ENCODE assay signal across 21 mouse cellular contexts in the genomic region with DNA sequence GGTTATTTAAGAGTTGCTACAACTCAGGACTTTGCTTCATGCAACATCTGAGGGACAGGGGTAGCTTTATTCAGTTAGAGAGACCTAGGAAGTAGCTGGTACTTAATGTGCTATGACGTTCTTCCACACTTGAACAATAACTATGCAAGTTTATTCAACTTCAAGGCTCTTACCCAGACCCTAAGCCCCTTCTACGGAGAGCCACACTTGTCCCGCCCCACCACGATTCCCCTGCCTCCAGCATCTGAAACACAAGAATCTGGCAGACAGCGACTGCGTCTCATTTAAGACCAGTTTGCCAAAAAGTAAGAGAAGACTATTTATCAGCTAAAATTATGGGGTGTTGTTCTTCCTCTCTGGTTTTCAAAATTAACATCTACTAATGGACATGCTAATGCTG. TPM values are rescaled to one million over a fixed set of nuclear protein-coding genes. Genes with fewer than 3 reads are reported as not detected.
DNase-seq lines count a peak whose midpoint lies in the region; ATAC-seq and TF ChIP-seq lines count a peak whose summit lies in the region.
"Had no signal": no experiment of that assay in that cellular context is flagged by ENCODE, and none has a peak within 500 bp of the region (broad histone marks: within the 10 kb centered on the region; RNA-seq: fewer than 3 reads in every experiment).

No protein-coding gene starts in this region.

- no peak overlapping the region for H3K4me2 ChIP-seq in heart, embryonic 13.5 days
- H3K4me2 ChIP-seq: embryonic facial prominence, embryonic 13.5 days; limb, embryonic 12.5 days; liver, embryonic 12.5 days; lung, embryonic 15.5 days; midbrain, embryonic 15.5 days had no signal

- H3K36me3 ChIP-seq in heart, embryonic 13.5 days, result no peaks in the 10 kb centered on the region
- H3K36me3 ChIP-seq: embryonic facial prominence, embryonic 13.5 days; limb, embryonic 12.5 days; liver, embryonic 12.5 days; lung, embryonic 15.5 days; midbrain, embryonic 15.5 days had no signal

- no peaks in the 10 kb centered on the region for H3K27me3 ChIP-seq in heart, embryonic 13.5 days (replicated peaks)
- H3K27me3 ChIP-seq: embryonic facial prominence, embryonic 13.5 days; limb, embryonic 12.5 days; liver, embryonic 12.5 days; midbrain, embryonic 15.5 days had no signal

- no peaks in the 10 kb centered on the region for H3K9me3 ChIP-seq in heart, embryonic 13.5 days
- H3K9me3 ChIP-seq: embryonic facial prominence, embryonic 13.5 days; limb, embryonic 12.5 days; liver, embryonic 12.5 days; lung, embryonic 15.5 days; midbrain, embryonic 15.5 days had no signal

- no peak for TF ChIP-seq POLR2A in lung, adult 2 months (IDR thresholded peaks at IDR 0.05; ENCODE audit: borderline replicate concordance, extremely low read depth, low read depth, low read length)

- peaks cover 10% of the 10 kb centered on the region for H3K4me1 ChIP-seq in heart, embryonic 13.5 days
- H3K4me1 ChIP-seq in lung, adult 2 months (ENCODE audit: control insufficient read depth, insufficient read depth, low read length), result peaks cover 3% of the 10 kb centered on the region
- H3K4me1 ChIP-seq: embryonic facial prominence, embryonic 13.5 days; liver, embryonic 12.5 days; midbrain, embryonic 15.5 days had no signal

- no peak for DNase-seq in heart, adult 8-10 months (ENCODE audit: low spot score)
- DNase-seq in lung, postnatal 10 days, result peak; percentile 57
- no peak for DNase-seq in lung, adult 2 months
- peak; percentile 39 for DNase-seq in lung, postnatal 25 days (ENCODE audit: low spot score)
- no peak for DNase-seq in ovary, adult 18-20 months (ENCODE audit: low spot score)
- DNase-seq in cerebellum, postnatal 25 days, result no peak
- DNase-seq: cerebellum, adult 9-10 months; gastrocnemius, postnatal 36 days; layer of hippocampus, adult 9-11 months had no signal

- H3K4me3 ChIP-seq in heart, embryonic 13.5 days, result no peak overlapping the region
- H3K4me3 ChIP-seq in lung, adult 2 months (replicated peaks; ENCODE audit: extremely low read depth, low read depth, low read length), result no peak overlapping the region
- H3K4me3 ChIP-seq: embryonic facial prominence, embryonic 13.5 days; limb, embryonic 12.5 days; liver, embryonic 12.5 days; lung, embryonic 15.5 days; midbrain, embryonic 15.5 days; myocyte had no signal

- H3K9ac ChIP-seq in heart, embryonic 13.5 days, result no peak overlapping the region
- H3K9ac ChIP-seq: embryonic facial prominence, embryonic 13.5 days; limb, embryonic 12.5 days; liver, embryonic 12.5 days; lung, embryonic 15.5 days; midbrain, embryonic 15.5 days had no signal

- 0 out of 2 replicates have a peak overlapping the region, but pooled peaks have one; percentile 45 for H3K27ac ChIP-seq in heart, embryonic 13.5 days (replicated peaks)
- H3K27ac ChIP-seq: embryonic facial prominence, embryonic 13.5 days; limb, embryonic 12.5 days; liver, embryonic 12.5 days; lung, embryonic 15.5 days; midbrain, embryonic 15.5 days had no signal

- WGBS in heart, embryonic 13.5 days, result 81% methylated on average over 6 of the region's 6 CpGs
- WGBS in lung, adult 2 months, result 67% methylated on average over 6 of the region's 6 CpGs

- no peak for ATAC-seq in heart, embryonic 13.5 days (ENCODE audit: extremely low read depth, insufficient number of reproducible peaks, low FRiP score, low TSS enrichment)
- ATAC-seq: forebrain, embryonic 14.5 days; hindbrain, embryonic 16.5 days; intestine, embryonic 16.5 days; liver, embryonic 12.5 days; midbrain, embryonic 15.5 days had no signal

- TF ChIP-seq CTCF in lung, adult 2 months (IDR thresholded peaks at IDR 0.05; ENCODE audit: insufficient read depth, low read length), result no peak

RNA-seq across cellular contexts. Expression of a gene that starts 33.9 kb away (rescaled TPM):
- 45.3 and 45.7 TPM in 2 replicates for polyA plus RNA-seq in heart, embryonic 13.5 days (2015; fragmentation: Nextera tagmentation; extraction: Ambion mirVana)
- 10 to 100 TPM; 77.0 to 92.6 (median 86.4) TPM for total RNA-seq in heart, adult 8-10 months (2022)
- polyA plus RNA-seq in lung, adult 2 months (2012; rRNA removed), result 29.5 and 40.0 TPM in 2 replicates

RNA-seq across cellular contexts. Expression of a gene that starts 56.0 kb away (rescaled TPM):
- 0.11 TPM in 1 of 2 replicates, not detected in the other for polyA plus RNA-seq in heart, embryonic 13.5 days (2015; fragmentation: Nextera tagmentation; extraction: Ambion mirVana)
- 1 to 10 TPM in 3 of 4 experiments, under 1 TPM in 1; 0.98 to 2.1 (median 1.6) TPM for total RNA-seq in heart, adult 8-10 months (2022)
- polyA plus RNA-seq in lung, adult 2 months (2012; rRNA removed), result 1.1 and 1.4 TPM in 2 replicates
- polyA plus RNA-seq: C2C12; heart, embryonic 14.5 days; myocyte had no signal

Comparison
In these comparisons a context has a peak if more than half of its experiments do, and no peak if none do; other contexts are left out.
1. DNase-seq: peak in lung, postnatal 10 days (single experiment) and lung, postnatal 25 days (single experiment); none in heart, adult 8-10 months (single experiment), lung, adult 2 months (single experiment), ovary, adult 18-20 months (single experiment) and cerebellum, postnatal 25 days (0 of 2).